Mouse (Mus musculus) neural tube, embryonic 14.5 days (tissue): Measurements from ENCODE around the gene Shisa3. TPM values are rescaled to one million over a fixed set of nuclear protein-coding genes. Genes with fewer than 3 reads are reported as not detected.
A peak's percentile ranks its signal among the peaks of the same experiment; 100 is the strongest.

Source experiments
- ATAC-seq: fragments of 200-750 bp; cut with Nextera tagmentation; 2 replicates; pipeline ENCODE4 v1.8.0; 2017; ENCODE audit warnings: low read depth, mild to moderate bottlenecking, moderate TSS enrichment, moderate library complexity
- H3K27ac ChIP-seq: fragments of 300-500 bp; sonication (generic); 2 replicates; pipeline ENCODE4 v1.5.1; 2014; ENCODE audit warnings: low read depth, mild to moderate bottlenecking, control low read depth, low read length, moderate library complexity, mixed read lengths
- H3K27me3 ChIP-seq: fragments of 300-500 bp; sonication (generic); 2 replicates; pipeline ENCODE4 v1.6.1; 2014; ENCODE audit warnings: low read length; ENCODE audit not compliant: control insufficient read depth, insufficient read depth
- H3K36me3 ChIP-seq: fragments of 300-500 bp; sonication (generic); 2 replicates; pipeline ENCODE4 v1.6.1; 2014; ENCODE audit warnings: low read length, mixed read lengths; ENCODE audit not compliant: control insufficient read depth, insufficient read depth
- H3K4me1 ChIP-seq: fragments of 300-500 bp; sonication (generic); 2 replicates; pipeline ENCODE4 v1.6.1; 2014; ENCODE audit warnings: low read length; ENCODE audit not compliant: control insufficient read depth, insufficient read depth
- H3K4me2 ChIP-seq: fragments of 300-500 bp; sonication (generic); 2 replicates; pipeline ENCODE4 v1.6.1; 2014; ENCODE audit warnings: mild to moderate bottlenecking, low read depth, low read length, control low read depth
- H3K4me3 ChIP-seq: fragments of 300-500 bp; sonication (generic); 2 replicates; pipeline ENCODE4 v1.5.1; 2014; ENCODE audit warnings: low read depth, low read length, control low read depth, mixed read lengths
- H3K9ac ChIP-seq: fragments of 300-500 bp; sonication (generic); replicated peaks from 2 replicates; pipeline ENCODE4 v1.6.1; 2014; ENCODE audit warnings: low read depth, mild to moderate bottlenecking, control low read depth, low read length, mixed read lengths
- H3K9me3 ChIP-seq: fragments of 300-500 bp; sonication (generic); 2 replicates; pipeline ENCODE4 v1.6.1; 2016; ENCODE audit warnings: low read length; ENCODE audit not compliant: control insufficient read depth
- WGBS: fragments of 180-500 bp; shearing (Covaris S2); extraction: QIAGEN DNeasy Blood & Tissue Kit; methylation state at CpG from one replicate; pipeline ENCODE4 v1.1.7; 2014; 5-methylcytosine and 5-hydroxymethylcytosine counted together
- polyA plus RNA-seq: library from polyadenylated mRNA; unstranded; fragments of >200 nt; fragmentation: Nextera tagmentation; extraction: Ambion mirVana; gene quantifications from 2 replicates; pipeline ENCODE4 v1.2.1, GENCODE M21; 2014

Gene Shisa3
- polyA plus RNA-seq, 1 experiment from 2014 or later: 2.4 TPM

DNA sequence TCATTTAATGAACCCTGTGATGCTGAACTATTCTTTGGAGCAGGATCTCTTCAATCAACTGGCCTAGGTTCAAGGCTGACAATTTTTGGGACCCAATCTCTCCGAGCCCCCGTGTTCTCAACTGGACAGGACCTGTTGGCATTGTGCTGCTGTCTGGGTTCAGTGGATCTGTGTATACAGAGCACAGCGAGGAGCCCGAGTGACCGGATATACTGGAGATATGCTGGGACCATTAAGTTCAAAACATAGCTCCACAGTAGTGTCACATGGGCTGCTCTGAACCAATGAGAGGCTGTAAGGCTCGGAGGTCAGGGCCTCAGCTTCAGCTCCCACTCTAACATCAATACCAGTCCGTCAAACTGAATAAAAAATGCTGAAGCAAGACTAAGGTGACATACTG lies 21.8 kb downstream of the Shisa3 start:
- no peaks in the 10 kb centered on the region for H3K9me3 ChIP-seq
- H3K4me2 ChIP-seq: no peak overlapping the region
- no peak overlapping the region for H3K27ac ChIP-seq
- WGBS: 69% methylated on average over 7 of the region's 7 CpGs
- no peaks in the 10 kb centered on the region for H3K27me3 ChIP-seq
- no peaks in the 10 kb centered on the region; the same call in 1 of the 2 replicates for H3K4me1 ChIP-seq
- H3K36me3 ChIP-seq: peaks cover 3% of the 10 kb centered on the region; the same call in 1 of the 2 replicates
- no peak overlapping the region for H3K4me3 ChIP-seq
- ATAC-seq: no peak
- H3K9ac ChIP-seq: no peak overlapping the region

DNA sequence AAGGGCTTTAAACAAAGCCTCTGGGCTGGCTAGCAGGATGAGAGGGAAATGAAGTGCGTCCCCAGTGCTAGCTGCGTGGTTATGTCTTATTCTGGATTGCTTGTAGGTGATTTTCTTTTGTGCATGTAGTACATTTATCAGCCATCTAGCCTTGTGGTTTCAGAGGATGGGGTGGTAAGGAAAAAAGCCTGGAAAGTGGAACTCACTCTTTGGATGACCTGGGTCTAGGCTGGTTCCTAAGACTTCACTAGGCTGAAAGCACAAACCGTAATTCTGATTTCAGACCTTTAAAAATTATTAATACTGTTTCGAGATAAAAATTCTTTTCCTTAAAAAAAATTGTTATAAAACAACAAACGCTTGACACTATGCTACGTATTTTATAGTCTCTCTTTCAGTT lies 22.2 kb downstream of the Shisa3 start:
- no peak overlapping the region for H3K27ac ChIP-seq
- H3K4me1 ChIP-seq: no peaks in the 10 kb centered on the region; the same call in 1 of the 2 replicates
- no peak for ATAC-seq
- no peaks in the 10 kb centered on the region for H3K9me3 ChIP-seq
- no peak overlapping the region for H3K4me3 ChIP-seq
- no peak overlapping the region for H3K4me2 ChIP-seq
- no peaks in the 10 kb centered on the region for H3K27me3 ChIP-seq
- 82% methylated on average over 6 of the region's 6 CpGs for WGBS
- H3K36me3 ChIP-seq: peaks cover 3% of the 10 kb centered on the region; the same call in 1 of the 2 replicates
- H3K9ac ChIP-seq: no peak overlapping the region

- 95% methylated on average over 12 of the region's 12 CpGs for WGBS
- H3K9ac ChIP-seq: no peak overlapping the region
- H3K4me2 ChIP-seq: no peak overlapping the region
- H3K27me3 ChIP-seq: no peaks in the 10 kb centered on the region
- no peak overlapping the region for H3K27ac ChIP-seq
- H3K4me1 ChIP-seq: no peaks in the 10 kb centered on the region; the same call in 1 of the 2 replicates
- ATAC-seq: no peak
- no peaks in the 10 kb centered on the region for H3K9me3 ChIP-seq
- H3K36me3 ChIP-seq: peaks cover 3% of the 10 kb centered on the region; the same call in 1 of the 2 replicates
- H3K4me3 ChIP-seq: no peak overlapping the region
Measured at GRCm38 (mm10) chr5:67631261-67631660, 23.6 kb downstream of the Shisa3 start.

DNA sequence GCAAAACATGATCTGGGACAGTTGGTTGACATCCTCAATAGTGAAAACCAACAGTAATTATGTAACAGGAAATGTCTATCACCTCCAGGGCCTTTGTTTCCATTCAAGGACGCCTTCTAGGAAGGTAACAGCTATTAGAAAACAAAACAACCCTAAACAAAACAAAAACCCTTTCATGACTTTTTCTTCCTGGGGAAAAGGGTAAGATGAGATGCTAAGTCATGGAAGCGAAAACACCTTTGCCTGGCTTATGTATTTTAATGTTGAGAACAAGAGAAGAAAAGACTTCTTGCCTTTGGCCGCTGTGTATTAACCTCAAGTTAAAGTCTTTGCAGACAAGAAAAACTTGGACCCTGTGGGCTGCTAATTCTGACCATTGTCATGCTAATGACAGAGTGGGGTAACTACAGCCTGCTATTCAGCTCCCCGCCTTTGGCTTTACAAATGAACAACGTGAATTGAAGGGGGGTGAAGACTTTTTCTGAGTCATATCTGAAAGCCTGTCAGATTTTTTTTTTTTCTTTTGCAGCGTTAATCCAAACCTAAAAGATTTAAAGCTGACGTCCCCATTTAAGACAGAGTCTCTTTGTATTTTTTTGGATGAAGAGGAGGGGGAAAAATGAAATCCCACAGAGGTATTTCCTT lies 25.6 kb downstream of the Shisa3 start:
- Histone ChIP-seq H3K4me3 (no peak overlapping the region), H3K4me2 (no peak overlapping the region), H3K36me3 (no peaks in the 10 kb centered on the region; the same call in 1 of the 2 replicates), H3K4me1 (no peaks in the 10 kb centered on the region; the same call in 1 of the 2 replicates), H3K27me3 (no peaks in the 10 kb centered on the region), H3K9me3 (no peaks in the 10 kb centered on the region), H3K9ac (no peak overlapping the region), H3K27ac (no peak overlapping the region)
- no peak for ATAC-seq
- 9% methylated on average over 7 of the region's 7 CpGs for WGBS

DNA sequence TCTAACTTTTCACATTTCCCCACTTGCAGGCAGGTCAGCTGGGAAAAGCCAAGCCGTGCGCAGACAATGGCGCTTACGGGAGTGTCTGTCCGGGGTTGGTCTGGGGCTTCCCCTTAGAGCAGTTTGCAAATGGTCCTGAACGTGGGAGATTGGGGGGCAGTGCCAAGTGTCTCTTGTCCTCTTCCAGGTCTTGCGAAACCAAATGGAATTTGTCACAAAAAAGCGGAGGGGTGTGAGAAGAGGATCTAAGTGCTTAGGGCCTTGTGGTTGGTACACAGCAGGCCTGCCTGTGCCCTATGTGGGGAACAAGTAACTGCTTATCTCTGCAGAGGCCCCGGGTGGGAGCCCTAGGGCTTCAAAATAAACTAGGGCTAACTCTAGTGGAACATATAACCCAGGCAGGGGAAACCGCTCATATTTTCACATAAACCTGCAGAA lies 26.2 kb downstream of the Shisa3 start:
- H3K4me1 ChIP-seq: no peaks in the 10 kb centered on the region; the same call in 1 of the 2 replicates
- no peak overlapping the region for H3K4me3 ChIP-seq
- H3K27ac ChIP-seq: no peak overlapping the region
- WGBS: 12% methylated on average over 10 of the region's 10 CpGs
- H3K9ac ChIP-seq: no peak overlapping the region
- no peak overlapping the region for H3K4me2 ChIP-seq
- no peaks in the 10 kb centered on the region for H3K9me3 ChIP-seq
- H3K36me3 ChIP-seq: no peaks in the 10 kb centered on the region; the same call in 1 of the 2 replicates
- no peaks in the 10 kb centered on the region for H3K27me3 ChIP-seq
- peak; percentile 62; the same call in 1 of the 2 replicates for ATAC-seq

DNA sequence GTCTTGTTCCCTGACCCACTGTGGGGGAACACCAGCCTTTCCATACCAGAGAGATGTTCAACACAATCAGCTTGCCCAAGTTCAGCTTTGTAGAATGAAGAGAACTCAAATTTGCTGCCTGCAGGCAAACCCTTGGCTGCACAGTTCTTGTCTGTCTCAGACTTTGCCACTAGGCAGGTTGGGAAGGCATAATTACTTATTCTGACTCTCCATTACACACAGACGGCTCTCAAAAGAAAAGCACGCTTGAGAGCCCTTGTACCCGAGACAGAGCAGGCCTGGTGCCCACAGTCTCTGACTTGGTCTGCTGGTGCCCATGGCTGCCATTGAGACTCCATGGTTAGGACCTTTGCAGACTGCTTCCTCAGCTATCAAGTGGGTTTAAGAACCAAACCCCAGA lies 26.7 kb downstream of the Shisa3 start:
- Histone ChIP-seq H3K9ac (no peak overlapping the region), H3K4me3 (no peak overlapping the region), H3K4me2 (no peak overlapping the region), H3K9me3 (no peaks in the 10 kb centered on the region), H3K4me1 (no peaks in the 10 kb centered on the region; the same call in 1 of the 2 replicates), H3K27me3 (no peaks in the 10 kb centered on the region), H3K36me3 (peaks cover 3% of the 10 kb centered on the region; the same call in 1 of the 2 replicates), H3K27ac (no peak overlapping the region)
- WGBS: 7% methylated on average over 3 of the region's 3 CpGs
- peak; percentile 62 for ATAC-seq

GRCm38 (mm10) chr5:67640596-67641312 lies 33.1 kb downstream of the Shisa3 start:
- WGBS: 51% methylated on average over 8 of the region's 8 CpGs
- H3K4me3 ChIP-seq: no peak overlapping the region

GRCm38 (mm10) chr5:67641406-67642120 lies 33.9 kb downstream of the Shisa3 start:
- no peak overlapping the region for H3K9ac ChIP-seq
- no peak overlapping the region for H3K4me3 ChIP-seq
- H3K27ac ChIP-seq: no peak overlapping the region
- 30% methylated on average over 8 of the region's 8 CpGs for WGBS
- no peak for ATAC-seq
- no peaks in the 10 kb centered on the region for H3K27me3 ChIP-seq
- no peaks in the 10 kb centered on the region for H3K9me3 ChIP-seq
- H3K36me3 ChIP-seq: peaks cover 3% of the 10 kb centered on the region; the same call in 1 of the 2 replicates
- no peak overlapping the region for H3K4me2 ChIP-seq
- H3K4me1 ChIP-seq: peaks cover 5% of the 10 kb centered on the region; the same call in 1 of the 2 replicates

More at GRCm38 (mm10) chr5:67640596-67641312, 33.1 kb downstream of the Shisa3 start:
- no peaks in the 10 kb centered on the region for H3K27me3 ChIP-seq
- H3K4me1 ChIP-seq: peaks cover 5% of the 10 kb centered on the region; the same call in 1 of the 2 replicates
- H3K36me3 ChIP-seq: peaks cover 3% of the 10 kb centered on the region; the same call in 1 of the 2 replicates
- H3K27ac ChIP-seq: no peak overlapping the region
- H3K4me2 ChIP-seq: no peak overlapping the region
- no peaks in the 10 kb centered on the region for H3K9me3 ChIP-seq
- H3K9ac ChIP-seq: no peak overlapping the region
- peak; percentile 26; the same call in 1 of the 2 replicates for ATAC-seq
